Mouse (Mus musculus): ENCODE results near the gene Kctd11. TPM values are rescaled to one million over a fixed set of nuclear protein-coding genes. Genes with fewer than 3 reads are reported as not detected.

Kctd11 gene
- total RNA-seq, 1 experiment from 2014 or later = 4.9 TPM

- no peak for DNase-seq
Measured at GRCm38 (mm10) chr11:69848021-69848420, 33.2 kb downstream of the Kctd11 start.

GRCm38 (mm10) chr11:69846738-69847688 lies 34.2 kb downstream of the Kctd11 start:
- DNase-seq = peak; percentile 30

GRCm38 (mm10) chr11:69846198-69846680 lies 35.0 kb downstream of the Kctd11 start, which contains the start of gene Plscr3:
Gene Plscr3 (plus strand): TSS chr11:69846376.
- peak; percentile 94 for DNase-seq

GRCm38 (mm10) chr11:69838714-69839104 lies 42.5 kb downstream of the Kctd11 start:
- DNase-seq = no peak

- DNase-seq = peak; percentile 89
Measured at GRCm38 (mm10) chr11:69837952-69838713, 43.1 kb downstream of the Kctd11 start, which contains the start of gene Tmem256. Gene Tmem256 (plus strand): TSS chr11:69838514.

- DNase-seq = peak; percentile 72
Measured at GRCm38 (mm10) chr11:69837604-69837951, 43.6 kb downstream of the Kctd11 start, which contains the start of gene Nlgn2. Gene Nlgn2 (minus strand): TSS chr11:69837784.

GRCm38 (mm10) chr11:69836703-69837576 lies 44.3 kb downstream of the Kctd11 start:
- DNase-seq = peak; percentile 41

GRCm38 (mm10) chr11:69835966-69836335 lies 45.3 kb downstream of the Kctd11 start:
- no peak for DNase-seq

- no peak for DNase-seq
Measured at GRCm38 (mm10) chr11:69835326-69835965, 45.8 kb downstream of the Kctd11 start.

- DNase-seq = peak; percentile 45
Measured at GRCm38 (mm10) chr11:69834001-69834549, 47.1 kb downstream of the Kctd11 start.

GRCm38 (mm10) chr11:69833554-69833953 lies 47.7 kb downstream of the Kctd11 start:
- no peak for DNase-seq

- no peak for DNase-seq
Measured at GRCm38 (mm10) chr11:69828832-69829231, 52.4 kb downstream of the Kctd11 start.

Small RNA genes within 50 kb of the gene (microRNA-seq; reads per million reads assigned to microRNA genes)
- 0 reads per million in 2 experiments for gene Mir6924

Other genes starting within 250 kb of the Kctd11 start
- gene Fxr2, start 248.4 kb downstream of the Kctd11 start, total RNA-seq (2021) = 89.7 and 101 TPM in 2 replicates
- gene Sox15, start 226.1 kb downstream of the Kctd11 start, total RNA-seq (2021) = 0.39 TPM in 1 of 2 replicates, not detected in the other
- gene Mpdu1, start 218.8 kb downstream of the Kctd11 start, total RNA-seq (2021) = 123 and 137 TPM in 2 replicates
- gene Cd68, start 215.3 kb downstream of the Kctd11 start, total RNA-seq (2021) = 14.2 and 22.6 TPM in 2 replicates
- gene Eif4a1, start 209.0 kb downstream of the Kctd11 start, total RNA-seq (2021) = 624 and 654 TPM in 2 replicates
- gene Senp3, start 199.3 kb downstream of the Kctd11 start, total RNA-seq (2021) = 91.6 and 91.8 TPM in 2 replicates
- 3.8 and 4.1 TPM in 2 replicates for gene Tnfsf13, start 195.6 kb downstream of the Kctd11 start, total RNA-seq (2021)
- 16.6 and 25.6 TPM in 2 replicates for gene Tnfsf12, start 185.6 kb downstream of the Kctd11 start, total RNA-seq (2021)
- 3.8 and 4.6 TPM in 2 replicates for gene Tnfsfm13, start 185.3 kb downstream of the Kctd11 start, total RNA-seq (2021)
- gene Polr2a, start 122.8 kb downstream of the Kctd11 start, total RNA-seq (2021) = 98.5 and 101 TPM in 2 replicates
- not detected in 2 replicates for gene Slc35g3, start 119.4 kb downstream of the Kctd11 start, total RNA-seq (2021)
- 39.5 and 65.8 TPM in 2 replicates for gene Zbtb4, start 115.5 kb downstream of the Kctd11 start, total RNA-seq (2021)
- 1.8 and 2.4 TPM in 2 replicates for gene Chrnb1, start 85.5 kb downstream of the Kctd11 start, total RNA-seq (2021)
- 3.6 and 3.9 TPM in 2 replicates for gene Fgf11, start 79.5 kb downstream of the Kctd11 start, total RNA-seq (2021)
- not detected in 2 replicates for gene Tmem102, start 75.8 kb downstream of the Kctd11 start, total RNA-seq (2021)
- gene Gm39566, start 66.1 kb downstream of the Kctd11 start, total RNA-seq (2021) = not detected in 2 replicates
- not detected in 2 replicates for gene Spem2, start 62.9 kb downstream of the Kctd11 start, total RNA-seq (2021)
- not detected in 2 replicates for gene Spem1, start 59.2 kb downstream of the Kctd11 start, total RNA-seq (2021)
- 18.6 and 19.7 TPM in 2 replicates for gene Nlgn2, start 43.6 kb downstream of the Kctd11 start, total RNA-seq (2021)
- 149 and 152 TPM in 2 replicates for gene Tmem256, start 42.9 kb downstream of the Kctd11 start, total RNA-seq (2021)
- 43.8 and 52.9 TPM in 2 replicates for gene Plscr3, start 35.0 kb downstream of the Kctd11 start, total RNA-seq (2021)
- gene Tnk1, start 22.7 kb downstream of the Kctd11 start, total RNA-seq (2021) = not detected in 2 replicates
- not detected in 2 replicates for gene Tmem95, start 3.4 kb downstream of the Kctd11 start, total RNA-seq (2021)
- 0.30 TPM in 1 of 2 replicates, not detected in the other for gene Acap1, start 14.1 kb upstream of the Kctd11 start, total RNA-seq (2021)
- gene 2810408A11Rik, start 19.6 kb upstream of the Kctd11 start, total RNA-seq (2021) = 1.2 and 2.6 TPM in 2 replicates
- 52.4 and 55.5 TPM in 2 replicates for gene Neurl4, start 19.7 kb upstream of the Kctd11 start, total RNA-seq (2021)
- 62.5 and 70.2 TPM in 2 replicates for gene Gps2, start 32.5 kb upstream of the Kctd11 start, total RNA-seq (2021)
- gene Eif5a, start 40.6 kb upstream of the Kctd11 start, total RNA-seq (2021) = 542 and 558 TPM in 2 replicates
- 14.1 and 14.8 TPM in 2 replicates for gene Ybx2, start 54.4 kb upstream of the Kctd11 start, total RNA-seq (2021)
- 42.6 and 48.6 TPM in 2 replicates for gene Slc2a4, start 66.8 kb upstream of the Kctd11 start, total RNA-seq (2021)
- gene Cldn7, start 83.4 kb upstream of the Kctd11 start, total RNA-seq (2021) = 0.52 TPM in 1 of 2 replicates, not detected in the other
- gene Ctdnep1, start 99.8 kb upstream of the Kctd11 start, total RNA-seq (2021) = 123 and 141 TPM in 2 replicates
- gene Elp5, start 101.1 kb upstream of the Kctd11 start, total RNA-seq (2021) = 71.1 and 76.1 TPM in 2 replicates
- 406 and 407 TPM in 2 replicates for gene Gabarap, start 109.7 kb upstream of the Kctd11 start, total RNA-seq (2021)
- 55.7 and 64.6 TPM in 2 replicates for gene Phf23, start 114.4 kb upstream of the Kctd11 start, total RNA-seq (2021)
- 19.6 and 22.3 TPM in 2 replicates for gene Dvl2, start 119.2 kb upstream of the Kctd11 start, total RNA-seq (2021)
- gene Acadvl, start 134.0 kb upstream of the Kctd11 start, total RNA-seq (2021) = 391 and 422 TPM in 2 replicates
- gene Dlg4, start 135.5 kb upstream of the Kctd11 start, total RNA-seq (2021) = 30.7 and 31.0 TPM in 2 replicates
- 0.91 and 3.4 TPM in 2 replicates for gene Asgr1, start 172.7 kb upstream of the Kctd11 start, total RNA-seq (2021)
- 2.9 and 4.1 TPM in 2 replicates for gene Asgr2, start 211.2 kb upstream of the Kctd11 start, total RNA-seq (2021)
- gene Mgl2, start 248.9 kb upstream of the Kctd11 start, total RNA-seq (2021) = 2.2 and 2.6 TPM in 2 replicates